Mouse (Mus musculus) embryo, embryonic 10 days (tissue): ENCODE measurements around the gene Chmp2a.

ENCODE experiments used
- DNase-seq: peaks from one replicate; pipeline ENCODE4 v3.0.0-alpha.2; 2015; ENCODE audit warnings: low spot score

Gene Chmp2a

DNA sequence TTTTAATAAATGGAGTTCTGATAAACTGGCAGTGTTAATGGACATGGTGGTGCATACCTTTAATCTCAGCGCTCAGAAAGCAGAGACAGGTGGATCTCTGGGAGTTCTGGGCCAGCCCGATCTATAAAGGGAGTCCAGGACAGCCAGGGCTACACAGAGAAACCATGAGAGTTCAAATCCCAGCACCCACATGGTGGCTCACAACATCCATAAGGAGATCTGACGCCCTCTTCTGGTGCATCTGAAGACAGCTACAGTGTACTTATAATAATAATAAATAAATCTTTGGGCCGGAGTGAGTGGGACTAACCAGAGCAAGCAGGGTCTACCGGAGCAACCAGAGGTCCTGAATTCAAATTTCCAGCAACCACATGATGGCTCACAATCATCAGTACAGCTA is 31.2 kb downstream of the Chmp2a start:
- no peak for DNase-seq

- no peak for DNase-seq
Observed at GRCm38 (mm10) chr7:13001584-13001983, 33.0 kb downstream of the Chmp2a start.

DNA sequence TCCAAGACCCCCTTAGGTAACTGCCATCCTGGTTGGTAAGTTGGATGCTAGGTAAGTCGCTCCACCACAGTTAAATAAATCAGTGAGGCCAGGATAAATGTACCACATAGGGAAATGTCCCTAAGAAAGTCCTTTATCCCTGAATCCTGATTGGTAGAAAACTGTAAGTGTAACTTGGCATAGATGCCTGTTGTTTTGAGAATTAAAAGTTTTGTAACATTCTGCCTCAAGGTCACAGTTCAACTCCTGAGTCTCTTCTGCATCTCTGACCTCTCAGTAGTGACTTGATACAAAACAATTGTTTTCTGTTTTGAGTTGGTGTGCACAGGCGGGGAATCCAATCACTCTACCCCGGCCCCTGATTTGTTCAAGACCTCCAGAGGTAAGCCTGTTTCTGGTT is 35.8 kb downstream of the Chmp2a start, which contains the start of gene Trim28:
Trim28 (plus strand) TSS at position 264 of the 400 bp plus-strand sequence.
- no peak for DNase-seq

DNA sequence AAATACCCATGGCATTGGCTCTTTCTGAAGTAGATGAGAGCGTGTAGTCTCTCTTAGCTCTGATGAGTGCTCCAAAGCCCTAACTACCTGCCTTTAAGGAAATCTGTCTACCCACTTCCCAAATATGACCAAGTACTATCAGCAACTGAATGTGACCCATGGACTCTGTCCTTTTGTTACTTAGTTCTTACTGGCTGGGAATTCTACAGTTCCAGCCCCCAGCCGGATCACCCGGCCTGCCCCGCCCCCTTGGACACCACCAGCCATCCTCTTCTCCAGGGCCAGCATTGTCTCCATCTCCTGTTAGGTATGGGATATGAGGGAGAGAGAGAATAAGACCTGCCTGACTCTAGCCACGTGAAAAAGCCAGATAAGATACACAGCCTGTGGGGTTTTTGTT is 36.6 kb downstream of the Chmp2a start, which contains the start of gene Slc27a5:
Slc27a5 (minus strand) TSS at position 140 of the 400 bp plus-strand sequence.
- DNase-seq: no peak

DNA sequence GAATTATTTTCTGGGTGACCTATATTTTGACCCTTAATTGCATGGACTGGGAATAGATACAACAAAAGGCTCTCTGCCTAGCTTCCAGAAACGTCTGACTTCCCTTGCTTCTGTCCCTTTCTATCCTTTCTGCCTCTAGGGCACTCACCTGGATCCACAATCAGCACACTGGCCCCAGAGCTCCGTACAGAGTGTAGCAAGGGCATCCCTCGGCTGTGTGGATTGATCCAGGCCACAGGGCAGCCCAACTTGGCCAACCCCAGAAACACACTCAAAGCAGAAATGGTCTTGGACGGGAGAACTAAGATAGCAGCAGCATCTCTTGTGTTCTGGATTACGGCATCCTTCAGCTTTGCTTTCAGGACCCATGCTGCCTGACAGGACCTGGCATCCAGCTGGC is 37.4 kb downstream of the Chmp2a start:
- no peak for DNase-seq

GRCm38 (mm10) chr7:12995862-12996261 is 38.7 kb downstream of the Chmp2a start:
- DNase-seq: no peak

- DNase-seq: no peak
Observed at GRCm38 (mm10) chr7:12993148-12993547, 41.5 kb downstream of the Chmp2a start.

DNA sequence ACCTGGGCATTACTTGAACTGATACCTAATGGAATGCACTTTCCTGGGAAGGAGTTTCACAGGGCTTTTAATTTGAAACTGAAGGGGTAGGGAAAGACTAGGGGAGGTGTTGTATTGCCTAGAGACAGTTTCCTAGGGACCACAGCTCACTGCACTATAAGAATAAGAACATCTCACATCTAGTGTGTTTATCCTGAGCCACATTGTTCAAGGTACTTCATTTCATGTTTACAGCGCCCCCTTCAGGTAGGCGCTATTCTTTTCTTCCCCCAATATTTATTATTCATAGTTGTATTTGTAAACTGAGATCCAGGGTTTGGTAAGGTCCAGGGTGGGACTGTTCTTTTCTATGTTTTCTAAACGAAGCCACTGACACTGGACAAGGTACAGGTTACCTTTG is 42.4 kb downstream of the Chmp2a start:
- DNase-seq: no peak

DNA sequence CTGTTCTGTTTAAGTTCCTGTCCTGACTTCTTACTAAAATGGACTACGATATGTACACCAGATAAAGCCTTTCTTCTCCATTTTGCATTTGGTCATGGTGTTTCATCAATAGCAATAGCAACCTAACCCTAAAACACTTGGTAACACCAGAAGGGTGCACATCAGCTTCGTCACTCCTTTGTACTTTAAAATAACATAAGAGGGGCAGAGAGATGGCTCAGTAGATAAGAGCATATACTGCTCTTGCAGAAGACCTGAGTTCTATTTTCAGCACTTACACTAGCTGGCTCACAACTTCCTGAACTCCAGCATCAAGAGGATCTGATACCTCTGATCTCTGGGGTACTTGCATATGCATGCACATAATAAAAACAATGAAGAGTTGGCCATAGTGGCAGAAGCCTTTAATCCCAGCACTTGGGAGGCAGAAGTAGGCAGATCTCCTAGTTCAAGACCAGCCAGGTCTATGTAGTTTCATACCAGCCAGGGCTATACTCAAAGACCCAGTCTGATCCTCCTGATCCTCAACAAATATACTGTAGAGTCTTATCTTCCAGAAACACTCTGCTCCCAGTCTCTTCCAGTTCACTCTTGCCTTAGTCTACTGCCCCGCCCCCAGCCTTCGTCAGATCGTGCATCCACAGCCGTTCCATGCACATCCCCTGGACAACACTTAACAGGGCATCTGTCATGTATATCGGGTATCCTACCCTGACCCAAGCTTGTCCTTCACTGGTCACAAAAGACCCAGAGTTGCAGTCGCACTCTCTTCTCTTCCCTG is 47.0 kb downstream of the Chmp2a start:
- DNase-seq: no peak

DNA sequence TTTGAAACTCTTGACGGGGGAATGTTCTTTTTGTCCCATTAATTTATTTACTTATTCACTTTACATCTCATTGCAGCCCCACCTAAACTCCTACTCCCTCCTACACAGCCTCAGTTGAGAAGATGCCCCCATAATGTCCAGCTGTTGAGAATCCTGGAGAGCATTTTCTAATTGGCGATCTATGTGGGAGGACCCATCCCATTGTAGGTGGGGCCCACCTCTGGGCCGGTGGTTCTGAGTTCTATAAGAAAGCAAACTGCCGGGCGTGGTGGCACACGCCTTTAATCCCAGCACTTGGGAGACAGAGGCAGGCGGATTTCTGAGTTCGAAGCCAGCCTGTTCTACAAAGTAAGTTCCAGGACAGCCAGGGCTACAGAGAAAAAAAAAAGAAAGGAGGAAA is 47.7 kb downstream of the Chmp2a start:
- no peak for DNase-seq

- DNase-seq: no peak
Observed at GRCm38 (mm10) chr7:12985724-12986123, 48.9 kb downstream of the Chmp2a start.
